Mouse (Mus musculus) neutrophil, adult 65 days (primary cell): ENCODE results near the gene Pcbd1. TPM values are rescaled to one million over a fixed set of nuclear protein-coding genes. Genes with fewer than 3 reads are reported as not detected.

Experiments
- total RNA-seq: library from RNA; stranded (reverse); gene quantifications from 2 replicates; pipeline ENCODE4 v1.2.4, GENCODE M21; 2023

Pcbd1 gene
- total RNA-seq = not detected in 2 replicates

GRCm38 (mm10) chr10:61089170-61090142 lies at the start of gene Pcbd1:
Gene Pcbd1, plus strand, starts transcription at chr10:61089331.

Other genes with a start within 250 kb of the Pcbd1 start
- 125 and 209 TPM in 2 replicates for gene Sgpl1, start 58.4 kb downstream of the Pcbd1 start, total RNA-seq
- gene Tbata, start 82.6 kb downstream of the Pcbd1 start, total RNA-seq = not detected in 2 replicates
- gene Adamts14, start 184.1 kb downstream of the Pcbd1 start, total RNA-seq = 0.19 TPM in 1 of 2 replicates, not detected in the other
- not detected in 2 replicates for gene Prf1, start 208.5 kb downstream of the Pcbd1 start, total RNA-seq